Mouse (Mus musculus) forebrain, embryonic 14.5 days (tissue): ENCODE measurements around the gene Tnip3. TPM values are rescaled to one million over a fixed set of nuclear protein-coding genes. Genes with fewer than 3 reads are reported as not detected.

Experiments used
- ATAC-seq: fragments of 200-750 bp; cut with Nextera tagmentation; 2 replicates; pipeline ENCODE4 v1.8.0; 2017; ENCODE audit warnings: mild to moderate bottlenecking, moderate library complexity
- DNase-seq: peaks from one replicate; pipeline ENCODE4 v3.0.0-alpha.2; 2015; ENCODE audit warnings: low spot score
- H3K27ac ChIP-seq: fragments of 300-500 bp; sonication (generic); 2 replicates; pipeline ENCODE4 v1.5.1; 2014; ENCODE audit warnings: low read depth, mild to moderate bottlenecking, control low read depth, low read length, moderate library complexity
- H3K27me3 ChIP-seq: fragments of 300-500 bp; sonication (generic); replicated peaks from 2 replicates; pipeline ENCODE4 v1.6.1; 2014; ENCODE audit warnings: low read length, control low read depth, mixed read lengths; ENCODE audit not compliant: control insufficient read depth, insufficient read depth
- H3K36me3 ChIP-seq: fragments of 300-500 bp; sonication (generic); 2 replicates; pipeline ENCODE4 v1.6.1; 2014; ENCODE audit warnings: low read length, control low read depth; ENCODE audit not compliant: control insufficient read depth, insufficient read depth
- H3K4me1 ChIP-seq: fragments of 300-500 bp; sonication (generic); 2 replicates; pipeline ENCODE4 v1.6.1; 2014; ENCODE audit warnings: antibody characterized with exemption, low read length, control low read depth; ENCODE audit not compliant: control insufficient read depth, insufficient read depth
- H3K4me2 ChIP-seq: fragments of 300-500 bp; sonication (generic); 2 replicates; pipeline ENCODE4 v1.6.1; 2014; ENCODE audit warnings: mild to moderate bottlenecking, control low read depth, low read length
- H3K4me3 ChIP-seq: fragments of 300-500 bp; sonication (generic); 2 replicates; pipeline ENCODE4 v1.5.1; 2014; ENCODE audit warnings: low read depth, low read length, control low read depth
- H3K9ac ChIP-seq: fragments of 300-500 bp; sonication (generic); 2 replicates; pipeline ENCODE4 v1.6.1; 2014; ENCODE audit warnings: mild to moderate bottlenecking, low read length, control low read depth, moderate library complexity
- H3K9me3 ChIP-seq: fragments of 300-500 bp; sonication (generic); replicated peaks from 2 replicates; pipeline ENCODE4 v1.6.1; 2016; ENCODE audit warnings: low read length, control low read depth, mixed read lengths; ENCODE audit not compliant: control insufficient read depth
- WGBS: fragments of 180-500 bp; shearing (Covaris S2); extraction: QIAGEN DNeasy Blood & Tissue Kit; methylation state at CpG from one replicate; pipeline ENCODE4 v1.1.7; 2014; 5-methylcytosine and 5-hydroxymethylcytosine counted together
- polyA plus RNA-seq: library from polyadenylated mRNA; unstranded; fragments of >200 nt; fragmentation: Nextera tagmentation; extraction: Ambion mirVana; gene quantifications from 2 replicates; pipeline ENCODE4 v1.2.1, GENCODE M21; 2014

Gene Tnip3
- polyA plus RNA-seq, 1 experiment from 2014 or later = not detected

DNA sequence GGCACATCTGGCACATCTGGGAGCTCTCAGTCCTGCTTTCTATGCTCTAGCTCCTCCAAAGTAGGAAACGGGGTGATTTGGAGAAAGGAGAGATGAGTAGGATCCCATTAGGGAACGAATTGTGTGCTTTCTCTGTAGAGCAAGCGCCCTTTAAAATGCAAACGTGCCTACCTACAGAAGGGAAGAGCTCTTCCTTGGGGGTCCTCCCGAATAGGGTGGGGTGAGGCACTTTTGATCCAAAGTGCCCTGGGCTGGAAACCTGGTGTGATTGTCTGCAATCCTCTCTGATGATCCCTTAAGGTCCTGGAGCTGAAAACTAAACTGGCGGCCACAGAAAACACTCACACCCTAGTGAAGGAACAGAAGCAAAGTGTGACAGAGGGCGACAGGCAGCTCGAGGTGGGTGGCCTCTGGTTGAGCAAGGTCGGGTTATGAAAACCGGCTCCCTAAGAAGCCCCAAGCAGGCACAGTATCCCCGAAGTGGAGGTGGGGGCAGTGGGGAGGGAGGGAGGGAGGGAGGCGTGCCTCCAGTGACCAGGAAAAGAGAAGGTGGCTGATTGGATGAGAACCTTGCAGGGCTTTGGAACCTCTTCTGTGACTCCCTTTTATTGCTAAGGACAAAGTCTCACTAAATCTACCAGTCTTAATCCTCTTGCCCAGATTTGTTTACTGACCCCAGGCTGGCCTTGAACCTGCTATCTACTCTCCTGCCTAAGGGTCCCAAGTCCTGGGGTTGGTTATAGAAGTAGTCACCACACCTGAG is 72.1 kb downstream of the Tnip3 start:
- Histone ChIP-seq H3K4me1 (no peaks in the 10 kb centered on the region), H3K9me3 (no peaks in the 10 kb centered on the region), H3K27ac (no peak overlapping the region), H3K36me3 (no peaks in the 10 kb centered on the region), H3K9ac (no peak overlapping the region), H3K4me3 (no peak overlapping the region), H3K27me3 (no peaks in the 10 kb centered on the region), H3K4me2 (no peak overlapping the region)
- ATAC-seq = no peak
- WGBS = 28% methylated on average over 12 of the region's 12 CpGs
- DNase-seq = no peak

DNA sequence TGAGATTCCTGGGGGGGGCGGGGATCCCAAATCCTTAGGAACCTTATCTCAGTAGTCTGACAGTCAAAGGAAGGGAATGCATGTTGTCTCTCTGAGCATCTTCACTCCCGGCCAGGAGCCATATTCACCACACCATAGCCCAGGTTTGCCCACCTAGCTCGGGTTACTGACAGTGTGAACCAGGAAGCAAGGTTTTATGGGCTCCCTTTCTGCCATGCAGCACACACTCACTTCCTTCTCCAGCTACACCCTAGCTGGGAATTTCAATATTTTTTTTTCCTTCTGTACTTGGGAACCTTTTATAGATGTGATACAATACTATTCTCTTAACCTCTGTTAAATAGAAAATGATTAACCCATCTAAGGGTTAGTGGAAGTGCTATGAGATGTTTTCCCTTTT is 73.4 kb downstream of the Tnip3 start:
- no peak overlapping the region for H3K9ac ChIP-seq
- H3K27me3 ChIP-seq = no peaks in the 10 kb centered on the region
- H3K4me1 ChIP-seq = no peaks in the 10 kb centered on the region
- ATAC-seq (no peak), DNase-seq (no peak)
- no peaks in the 10 kb centered on the region for H3K36me3 ChIP-seq
- H3K4me3 ChIP-seq = no peak overlapping the region
- H3K4me2 ChIP-seq = no peak overlapping the region
- 90% methylated on average over 3 of the region's 3 CpGs for WGBS
- H3K9me3 ChIP-seq = no peaks in the 10 kb centered on the region
- no peak overlapping the region for H3K27ac ChIP-seq

DNA sequence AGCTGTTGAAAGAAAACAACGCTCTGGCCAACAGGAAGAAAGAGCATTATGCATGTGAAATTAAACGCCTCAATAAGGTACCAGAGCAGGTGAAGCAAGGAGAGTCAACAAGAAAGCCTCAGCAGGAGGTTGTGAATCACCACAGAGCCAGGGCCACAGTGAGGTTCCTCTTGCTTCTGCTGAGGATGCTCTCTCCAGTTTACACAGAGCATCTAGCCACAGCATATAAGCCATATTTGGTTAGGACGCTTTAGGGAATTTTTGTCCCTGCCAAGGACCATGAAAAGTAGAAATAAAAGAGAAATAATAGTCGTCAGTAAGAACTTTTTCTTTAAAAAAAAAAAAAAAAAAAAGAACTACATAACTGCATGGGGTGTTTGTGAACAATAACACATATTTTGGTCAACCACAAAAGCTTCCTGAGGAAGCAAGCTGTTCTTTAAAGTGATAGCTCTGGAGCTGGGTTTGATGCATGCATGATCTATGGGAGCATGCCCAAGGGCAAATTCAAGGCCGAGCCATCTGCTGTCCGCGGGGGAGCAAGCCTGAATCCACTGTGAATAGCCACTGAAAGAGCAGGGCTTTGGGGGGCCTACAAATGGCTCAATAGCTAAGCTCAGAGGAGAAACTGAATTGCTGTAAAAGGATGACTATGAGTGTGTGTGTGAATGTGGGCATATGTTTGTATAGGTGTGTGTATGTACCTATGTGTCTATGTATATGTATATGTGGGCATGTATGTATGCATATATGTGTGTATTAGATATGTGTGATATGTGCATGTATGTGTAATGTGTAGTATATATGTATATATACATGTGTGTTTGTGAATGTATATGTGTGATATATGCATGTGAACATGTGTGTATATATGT is 75.0 kb downstream of the Tnip3 start:
- no peak overlapping the region for H3K4me3 ChIP-seq
- no peak overlapping the region for H3K27ac ChIP-seq
- 20% methylated on average over 7 of the region's 7 CpGs for WGBS

DNA sequence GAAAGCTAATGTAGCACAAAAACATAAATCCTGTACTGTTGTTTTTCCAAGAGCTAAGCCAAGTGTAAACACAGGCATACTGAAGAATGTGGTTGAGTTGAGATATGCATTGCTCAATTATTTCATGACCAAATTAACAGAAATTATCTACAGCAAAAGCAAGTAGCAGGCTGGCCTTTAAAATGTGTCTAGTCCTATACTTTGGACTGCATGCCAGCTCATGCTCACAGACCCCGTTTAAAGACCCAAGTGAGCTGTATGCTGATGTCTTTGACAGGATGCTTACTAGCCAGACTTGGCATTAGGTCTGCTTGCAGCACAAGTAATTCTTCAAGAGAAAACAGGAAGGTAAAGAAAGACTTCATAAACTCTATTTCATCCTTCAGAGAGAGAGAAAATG is 75.8 kb downstream of the Tnip3 start:
- Histone ChIP-seq H3K4me2 (no peak overlapping the region), H3K9ac (no peak overlapping the region), H3K27me3 (no peaks in the 10 kb centered on the region), H3K4me3 (no peak overlapping the region), H3K36me3 (no peaks in the 10 kb centered on the region), H3K27ac (no peak overlapping the region), H3K9me3 (no peaks in the 10 kb centered on the region), H3K4me1 (no peaks in the 10 kb centered on the region)
- no peak for ATAC-seq
- WGBS = 60% methylated on average over 1 of the region's 1 CpGs
- no peak for DNase-seq

More for the DNA sequence above, 75.0 kb downstream of the Tnip3 start:
- Histone ChIP-seq H3K9me3 (no peaks in the 10 kb centered on the region), H3K9ac (no peak overlapping the region), H3K4me1 (no peaks in the 10 kb centered on the region), H3K4me2 (no peak overlapping the region), H3K36me3 (no peaks in the 10 kb centered on the region), H3K27me3 (no peaks in the 10 kb centered on the region)
- no peak for DNase-seq
- ATAC-seq = no peak

DNA sequence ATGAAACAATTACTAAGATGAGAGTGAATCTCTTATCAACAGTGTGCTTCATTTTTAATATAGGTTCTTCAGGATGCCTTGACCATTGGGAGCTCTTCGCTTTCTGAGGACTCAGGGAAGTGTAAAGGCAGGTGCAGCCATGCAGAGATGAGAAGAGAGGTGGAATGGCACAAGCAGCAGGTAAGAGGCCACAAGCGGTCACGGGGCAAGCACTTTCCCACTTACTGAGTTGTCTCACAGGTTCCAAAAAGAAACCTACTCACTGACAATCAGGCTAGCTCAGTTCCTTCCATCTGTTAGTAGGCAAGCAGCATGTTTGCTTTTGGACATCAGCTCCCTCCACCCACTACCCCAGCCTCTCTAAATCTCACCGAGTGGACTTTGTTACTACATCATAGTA is 80.7 kb downstream of the Tnip3 start:
- 88% methylated on average over 4 of the region's 4 CpGs for WGBS
- H3K9me3 ChIP-seq = no peaks in the 10 kb centered on the region

DNA sequence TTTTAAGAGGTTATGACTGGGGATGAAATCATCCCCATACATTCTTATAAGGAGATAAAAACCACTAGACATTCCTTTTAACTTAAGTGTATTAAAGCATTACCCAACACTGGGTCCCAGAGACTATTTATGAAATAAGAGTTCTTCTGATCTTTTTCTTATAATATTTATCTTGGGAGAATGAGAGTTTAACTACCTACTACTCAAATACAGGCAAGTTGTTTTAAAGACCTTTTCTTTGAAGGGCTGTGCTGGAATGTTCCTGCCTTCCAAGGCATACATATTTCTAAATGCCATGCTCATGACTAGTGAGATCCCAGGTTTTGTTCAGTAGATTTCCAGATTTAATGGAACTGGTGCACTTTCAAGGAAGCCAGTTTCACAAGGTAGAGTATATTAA is 81.8 kb downstream of the Tnip3 start:
- Histone ChIP-seq H3K9ac (no peak overlapping the region), H3K4me1 (no peaks in the 10 kb centered on the region), H3K4me2 (no peak overlapping the region), H3K36me3 (no peaks in the 10 kb centered on the region), H3K4me3 (no peak overlapping the region), H3K27ac (no peak overlapping the region), H3K27me3 (no peaks in the 10 kb centered on the region), H3K9me3 (no peaks in the 10 kb centered on the region)
- no peak for ATAC-seq
- DNase-seq = no peak

More for the DNA sequence above, 80.7 kb downstream of the Tnip3 start:
- Histone ChIP-seq H3K4me1 (no peaks in the 10 kb centered on the region), H3K9ac (no peak overlapping the region), H3K4me2 (no peak overlapping the region), H3K27ac (no peak overlapping the region), H3K36me3 (no peaks in the 10 kb centered on the region), H3K27me3 (no peaks in the 10 kb centered on the region), H3K4me3 (no peak overlapping the region)
- no peak for ATAC-seq
- DNase-seq = no peak

DNA sequence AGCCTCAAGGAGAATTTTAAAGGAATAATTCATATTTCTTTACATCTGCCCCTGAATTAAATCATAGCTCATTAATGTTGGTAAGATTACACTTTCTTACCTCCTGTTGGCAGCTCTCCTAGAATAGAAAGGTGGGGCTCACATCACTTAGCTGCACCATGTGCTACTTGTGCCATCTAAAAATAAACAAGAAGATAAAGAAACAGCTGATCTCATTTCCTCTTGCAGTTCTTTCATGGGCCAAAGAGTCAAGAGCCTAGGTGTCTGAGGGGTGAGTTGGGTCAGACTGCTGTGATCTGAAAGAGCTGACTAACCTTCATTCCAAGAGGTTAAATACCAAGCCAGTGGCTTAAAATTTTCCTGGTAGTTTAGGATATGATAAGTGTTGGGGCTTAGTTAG is 86.7 kb downstream of the Tnip3 start:
- no peaks in the 10 kb centered on the region for H3K36me3 ChIP-seq
- no peak overlapping the region for H3K4me2 ChIP-seq
- no peak overlapping the region for H3K27ac ChIP-seq
- H3K9ac ChIP-seq = no peak overlapping the region
- no peaks in the 10 kb centered on the region for H3K4me1 ChIP-seq
- DNase-seq (no peak), ATAC-seq (no peak)
- H3K27me3 ChIP-seq = no peaks in the 10 kb centered on the region
- H3K4me3 ChIP-seq = no peak overlapping the region
- H3K9me3 ChIP-seq = no peaks in the 10 kb centered on the region

DNA sequence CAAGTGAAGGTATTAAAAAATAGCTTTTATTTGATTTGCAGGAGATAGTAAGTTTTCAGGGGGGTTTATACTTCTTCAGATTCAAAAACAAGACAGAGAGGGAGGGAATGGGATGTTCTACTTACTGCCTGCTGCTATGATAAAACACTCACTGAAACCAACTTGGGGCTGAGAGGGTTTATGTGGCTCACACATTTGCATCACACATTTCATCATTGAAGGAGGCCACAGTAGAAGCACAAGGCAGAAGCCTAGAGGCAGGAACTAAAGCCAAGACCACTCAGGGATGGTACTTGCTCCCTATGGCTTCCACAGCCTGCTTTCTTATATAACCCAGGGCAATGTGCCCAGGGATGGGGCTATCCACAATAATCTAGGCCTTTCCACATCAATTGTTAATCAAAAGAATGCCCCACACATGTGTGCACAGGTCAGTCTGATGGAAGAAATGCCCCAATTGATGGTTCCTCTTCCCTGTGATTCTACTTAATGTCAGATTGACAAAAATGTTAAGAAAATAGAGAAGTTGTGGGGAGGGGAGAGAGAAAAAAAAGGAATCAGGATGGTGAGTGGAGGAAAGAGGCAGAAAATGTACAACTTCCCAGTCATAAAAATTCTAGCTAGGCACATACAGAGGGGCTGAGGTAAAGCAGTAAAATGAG is 88.9 kb downstream of the Tnip3 start:
- Histone ChIP-seq H3K4me2 (no peak overlapping the region), H3K4me3 (no peak overlapping the region), H3K27me3 (no peaks in the 10 kb centered on the region), H3K4me1 (no peaks in the 10 kb centered on the region), H3K36me3 (no peaks in the 10 kb centered on the region), H3K9ac (no peak overlapping the region), H3K9me3 (no peaks in the 10 kb centered on the region), H3K27ac (no peak overlapping the region)
- ATAC-seq = no peak
- DNase-seq = no peak

DNA sequence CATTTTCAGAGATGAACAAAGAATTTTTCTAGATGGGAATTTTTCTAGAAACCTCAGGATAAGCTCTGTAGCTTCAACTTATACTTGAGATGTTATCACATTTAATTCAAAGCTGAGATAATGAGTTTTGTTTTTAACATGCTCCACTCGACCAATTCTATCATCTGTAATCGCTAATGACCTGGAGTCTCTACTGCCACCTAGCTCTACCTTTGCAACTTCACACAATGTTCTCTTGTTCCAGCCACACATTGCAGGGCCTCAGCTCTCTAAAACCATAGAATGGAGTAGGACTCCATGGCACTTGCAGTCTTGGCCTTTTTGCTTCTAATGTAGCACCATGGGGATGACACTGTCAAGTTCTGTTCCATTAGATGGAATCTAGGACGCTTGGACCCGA is 90.5 kb downstream of the Tnip3 start:
- no peaks in the 10 kb centered on the region for H3K9me3 ChIP-seq
- ATAC-seq (no peak), DNase-seq (no peak)
- H3K9ac ChIP-seq = no peak overlapping the region
- H3K4me1 ChIP-seq = no peaks in the 10 kb centered on the region
- no peak overlapping the region for H3K27ac ChIP-seq
- no peaks in the 10 kb centered on the region for H3K27me3 ChIP-seq
- H3K4me3 ChIP-seq = no peak overlapping the region
- 64% methylated on average over 4 of the region's 4 CpGs for WGBS
- H3K36me3 ChIP-seq = no peaks in the 10 kb centered on the region
- H3K4me2 ChIP-seq = no peak overlapping the region
